In the genomic region with DNA sequence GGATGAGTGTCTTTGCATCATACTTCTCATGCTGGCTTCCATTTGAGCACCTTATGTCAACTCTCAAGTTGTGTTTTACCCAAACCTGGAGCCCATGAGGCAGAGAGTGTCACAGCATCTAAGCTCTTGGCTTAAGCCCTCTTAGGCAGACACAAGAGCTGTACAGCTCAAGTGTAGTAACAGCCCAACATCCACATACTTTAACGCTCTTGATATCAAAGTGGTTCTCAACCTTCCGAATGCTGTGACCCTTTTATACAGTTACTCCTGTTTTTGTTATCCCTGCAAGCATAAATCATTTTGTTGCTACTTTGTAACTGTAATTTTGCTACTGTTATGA, we compare ENCODE assay signal across 12 mouse cellular contexts.
DNase-seq lines count a peak whose midpoint lies in the region; ATAC-seq and TF ChIP-seq lines count a peak whose summit lies in the region.
"Had no signal": no experiment of that assay in that cellular context is flagged by ENCODE, and none has a peak within 500 bp of the region (broad histone marks: within the 10 kb centered on the region; RNA-seq: fewer than 3 reads in every experiment).

No protein-coding gene starts in this region.

- H3K27me3 ChIP-seq in heart, embryonic 14.5 days (ENCODE audit: control insufficient read depth, insufficient read depth, low read length), result no peaks in the 10 kb centered on the region
- no peaks in the 10 kb centered on the region for H3K27me3 ChIP-seq in intestine, embryonic 16.5 days (replicated peaks; ENCODE audit: control insufficient read depth, insufficient read depth, low read length)
- H3K27me3 ChIP-seq in liver, embryonic 15.5 days, result no peaks in the 10 kb centered on the region

- H3K27ac ChIP-seq in heart, embryonic 14.5 days (replicated peaks in 1 of 2; ENCODE audit: control insufficient read depth in 1 of 2, insufficient read depth in 1 of 2, low read depth in 2 of 2, low read length in 2 of 2), result peak overlapping the region; percentile 51 to 74
- peak overlapping the region; percentile 91 for H3K27ac ChIP-seq in layer of hippocampus, adult 2 months
- H3K27ac ChIP-seq in intestine, embryonic 16.5 days (ENCODE audit: low read length), result peak overlapping the region; percentile 63
- H3K27ac ChIP-seq in liver, embryonic 15.5 days (replicated peaks), result peak overlapping the region; percentile 41

- peaks cover 2% of the 10 kb centered on the region; the same call in 1 of the 2 replicates for H3K36me3 ChIP-seq in heart, embryonic 14.5 days (ENCODE audit: control insufficient read depth, insufficient read depth, low read length)
- no peaks in the 10 kb centered on the region for H3K36me3 ChIP-seq in intestine, embryonic 16.5 days (ENCODE audit: control insufficient read depth, insufficient read depth, low read length)
- H3K36me3 ChIP-seq in liver, embryonic 15.5 days (replicated peaks), result no peaks in the 10 kb centered on the region

- intact Hi-C loops in heart, postnatal 14 days (cut with DNase I), result no loop called here

- peaks cover 49 to 68% of the 10 kb centered on the region in 2 experiments for H3K4me1 ChIP-seq in heart, embryonic 14.5 days (ENCODE audit: control insufficient read depth in 2 of 2, insufficient read depth in 2 of 2, low read length in 2 of 2)
- peaks cover 26% of the 10 kb centered on the region for H3K4me1 ChIP-seq in intestine, embryonic 16.5 days (ENCODE audit: control insufficient read depth, insufficient read depth, low read length)
- H3K4me1 ChIP-seq in liver, embryonic 15.5 days (replicated peaks), result peaks cover 62% of the 10 kb centered on the region

- no peak overlapping the region for H3K4me2 ChIP-seq in heart, embryonic 14.5 days (ENCODE audit: low read length)
- no peak overlapping the region for H3K4me2 ChIP-seq in intestine, embryonic 16.5 days (ENCODE audit: low read depth, low read length)
- no peak overlapping the region for H3K4me2 ChIP-seq in liver, embryonic 15.5 days

- WGBS in heart, embryonic 14.5 days, result 71% methylated on average over 2 of the region's 2 CpGs
- WGBS in intestine, embryonic 16.5 days, result 95% methylated on average over 2 of the region's 2 CpGs
- WGBS in liver, embryonic 15.5 days (ENCODE audit: insufficient replicate concordance), result 93% methylated on average over 2 of the region's 2 CpGs

- H3K9me3 ChIP-seq in heart, embryonic 14.5 days (ENCODE audit: control insufficient read depth, low read length), result no peaks in the 10 kb centered on the region
- no peaks in the 10 kb centered on the region for H3K9me3 ChIP-seq in intestine, embryonic 16.5 days (ENCODE audit: control insufficient read depth, low read length)
- no peaks in the 10 kb centered on the region for H3K9me3 ChIP-seq in liver, embryonic 15.5 days (replicated peaks)

- no peak for TF ChIP-seq CTCF in layer of hippocampus, adult 2 months (conservative IDR thresholded peaks at IDR 0.05)

- H3K9ac ChIP-seq in heart, embryonic 14.5 days (ENCODE audit: low read length), result no peak overlapping the region
- no peak overlapping the region for H3K9ac ChIP-seq in intestine, embryonic 16.5 days (ENCODE audit: low read depth, low read length)
- H3K9ac ChIP-seq in liver, embryonic 15.5 days, result no peak overlapping the region

- ATAC-seq in heart, embryonic 14.5 days (ENCODE audit: insufficient number of reproducible peaks, insufficient read depth, low FRiP score, low read depth), result no peak
- no peak for ATAC-seq in intestine, embryonic 16.5 days
- ATAC-seq in liver, embryonic 15.5 days (ENCODE audit: insufficient read depth), result no peak
- ATAC-seq: activated CD4-positive, CD25-positive, alpha-beta regulatory T cell, adult 4 months; CD4-positive, CD25-positive, alpha-beta regulatory T cell, adult 4 months had no signal

- DNase-seq in heart, postnatal 14 days, result no peak
- no peak for DNase-seq in layer of hippocampus, adult 2 months (ENCODE audit: low spot score in 2 of 2)
- DNase-seq in layer of hippocampus, adult 8-10 months (ENCODE audit: low spot score in 2 of 2), result no peak
- DNase-seq in embryo, embryonic 9.5 days (ENCODE audit: extremely low spot score), result no peak
- DNase-seq in adrenal gland, postnatal 36 days, result no peak
- DNase-seq: cerebellum, adult 11-12 months; right cerebral cortex, postnatal 4 days had no signal

- no peak overlapping the region for H3K4me3 ChIP-seq in heart, embryonic 14.5 days (ENCODE audit: control insufficient read depth in 1 of 2, insufficient read depth in 1 of 2, low read depth in 1 of 2, low read length in 2 of 2)
- no peak overlapping the region for H3K4me3 ChIP-seq in layer of hippocampus, adult 2 months
- no peak overlapping the region for H3K4me3 ChIP-seq in intestine, embryonic 16.5 days (ENCODE audit: low read length)
- H3K4me3 ChIP-seq in liver, embryonic 15.5 days (replicated peaks), result no peak overlapping the region

Comparison
In these comparisons a context has a peak if more than half of its experiments do, and no peak if none do; other contexts are left out.
1. H3K27ac ChIP-seq: peak in every context shown above with its lines; median percentile 91 in layer of hippocampus, adult 2 months; 63 in intestine, embryonic 16.5 days; 62 in heart, embryonic 14.5 days; 41 in liver, embryonic 15.5 days.